Mouse (Mus musculus) stomach, postnatal 0 days (tissue): ENCODE measurements around the gene Zfp69.

ENCODE experiments used
- CTCF ChIP-seq: IDR thresholded peaks from 2 replicates; pipeline ENCODE4 v1.5.1; 2016; ENCODE audit warnings: antibody characterized with exemption, low read depth, mild to moderate bottlenecking, moderate library complexity
- EP300 ChIP-seq: optimal IDR thresholded peaks from 2 replicates; pipeline ENCODE3; 2016; ENCODE audit warnings: antibody characterized with exemption

DNA sequence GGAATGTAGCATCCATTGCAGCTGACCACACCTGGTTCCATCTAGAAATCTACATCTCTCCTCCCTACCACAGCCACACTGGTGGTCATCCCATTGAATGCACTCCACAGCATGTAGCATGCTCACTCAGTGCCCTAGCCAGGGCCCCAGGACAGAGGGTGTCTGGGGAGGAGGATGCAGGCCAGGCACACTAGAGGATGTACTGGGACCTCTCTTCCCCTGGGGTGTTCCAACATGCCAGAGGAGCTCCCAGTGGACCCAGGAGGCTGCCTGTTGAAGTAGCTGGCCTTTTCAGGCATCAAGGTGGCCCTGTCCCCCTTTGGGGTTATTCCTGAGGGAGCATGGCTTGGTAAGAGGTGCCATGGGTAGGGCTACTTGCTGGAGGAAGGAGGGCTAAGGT, 59.5 kb downstream of the Zfp69 start:
- no peak for TF ChIP-seq CTCF
- TF ChIP-seq EP300: no peak
